Mouse (Mus musculus): ENCODE results near the gene Prdm13. TPM values are rescaled to one million over a fixed set of nuclear protein-coding genes. Genes with fewer than 3 reads are reported as not detected.

Prdm13 gene
- polyA plus RNA-seq (2016; fragmentation: Nextera tagmentation; extraction: Ambion mirVana), result not detected in 2 replicates

- Histone ChIP-seq H3K4me3 (no peak within 1 kb of the TSS), H3K9ac (no peak within 1 kb of the TSS)
These were observed at the start of gene Prdm13 for GRCm38 (mm10) chr4:21685595-21686091. Gene Prdm13 (minus strand): TSS chr4:21685963.

DNA sequence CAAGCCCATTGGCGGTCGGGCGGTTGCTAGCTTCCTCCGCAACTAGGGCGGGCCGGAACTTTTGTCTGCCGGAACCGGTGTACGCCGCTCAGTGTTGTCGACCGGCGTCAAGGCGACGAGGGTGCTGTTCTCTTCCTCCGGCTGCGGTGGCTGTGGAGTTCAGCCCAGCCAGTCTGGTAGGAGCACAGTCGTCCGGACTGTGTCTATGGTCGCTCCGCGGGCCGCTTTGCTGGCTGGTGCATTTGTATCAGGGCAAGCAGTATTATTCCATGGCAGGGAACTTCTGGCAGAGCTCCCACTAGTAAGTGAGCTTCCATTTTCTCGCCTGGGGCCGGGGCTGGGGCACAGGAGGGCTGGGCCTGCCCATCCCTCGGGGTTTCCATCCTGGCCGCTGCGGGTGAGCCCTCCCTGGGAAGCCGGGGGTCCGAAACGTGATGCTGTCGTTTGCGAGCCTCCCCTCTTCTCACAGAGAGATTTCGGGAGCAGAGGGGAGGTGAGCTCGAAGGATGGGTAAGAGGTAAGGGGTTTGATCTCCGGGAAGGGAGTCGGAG lies 41.9 kb upstream of the Prdm13 start, which contains the start of gene Ccnc:
Gene Ccnc, plus strand, starts transcription at position 87 of the 551 bp plus-strand sequence.
- H3K36me3 ChIP-seq, result peaks cover under 1% of the 10 kb centered on the region
- H3K9me3 ChIP-seq (replicated peaks), result no peaks in the 10 kb centered on the region
- peak; percentile 97 for ATAC-seq (ENCODE audit: insufficient number of reproducible peaks, low FRiP score)
- H3K4me3 ChIP-seq, result peak within 1 kb of the TSS; percentile 83
- H3K9ac ChIP-seq, result peak within 1 kb of the TSS; percentile 81
- H3K27ac ChIP-seq (ENCODE audit: poor library complexity, severe bottlenecking), result peak within 1 kb of the TSS; percentile 80
- peaks cover 3% of the 10 kb centered on the region for H3K4me1 ChIP-seq (replicated peaks)
- peak within 1 kb of the TSS; percentile 77 for H3K4me2 ChIP-seq
- WGBS, result under 1% methylated on average over 37 of the region's 37 CpGs
- no peaks in the 10 kb centered on the region for H3K27me3 ChIP-seq (replicated peaks)

More at GRCm38 (mm10) chr4:21685595-21686091, at the start of gene Prdm13:
- Histone ChIP-seq H3K4me1 (replicated peaks) (peaks cover 13% of the 10 kb centered on the region; the same call in 1 of the 2 replicates), H3K4me2 (no peak within 1 kb of the TSS), H3K27ac (ENCODE audit: poor library complexity, severe bottlenecking) (no peak within 1 kb of the TSS), H3K27me3 (replicated peaks) (peaks cover 94% of the 10 kb centered on the region), H3K36me3 (no peaks in the 10 kb centered on the region), H3K9me3 (replicated peaks) (no peaks in the 10 kb centered on the region)
- 1% methylated on average over 38 of the region's 38 CpGs for WGBS
- ATAC-seq (ENCODE audit: insufficient number of reproducible peaks, low FRiP score), result no peak

DNA sequence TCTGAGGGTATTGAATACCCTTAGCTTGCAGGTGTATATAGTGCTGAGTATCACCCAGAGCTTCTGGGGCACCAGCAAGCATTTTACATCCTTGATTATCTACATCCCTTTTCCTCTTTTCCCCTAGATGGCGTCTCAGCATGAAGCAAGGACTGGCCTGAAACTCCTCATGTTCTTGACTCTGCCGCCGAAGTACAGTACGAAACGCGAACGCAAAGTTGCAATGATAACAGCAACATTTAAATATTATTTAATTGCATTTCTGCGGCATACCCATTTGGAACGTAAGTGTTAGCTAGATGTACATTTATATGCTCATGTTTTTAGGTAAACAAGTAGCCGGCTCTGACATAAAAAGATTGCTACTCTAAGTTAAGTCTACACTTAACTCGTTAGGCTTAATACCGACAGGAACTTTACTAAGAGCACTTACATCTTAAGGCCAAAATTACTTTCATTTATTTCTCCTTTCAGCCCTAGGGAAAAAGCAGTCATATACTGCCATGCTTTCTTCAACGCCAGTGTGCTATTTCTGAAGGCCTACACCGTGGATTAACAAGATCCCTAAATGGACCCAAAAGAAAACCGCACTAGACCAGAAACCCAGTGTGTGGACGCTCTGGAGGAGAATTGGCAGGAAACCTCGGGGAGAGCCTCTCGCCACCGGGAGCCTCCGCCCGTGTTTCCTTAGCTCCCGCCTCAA lies 41.3 kb upstream of the Prdm13 start:
- Histone ChIP-seq H3K36me3 (no peaks in the 10 kb centered on the region), H3K4me1 (replicated peaks) (peaks cover 3% of the 10 kb centered on the region), H3K27ac (ENCODE audit: poor library complexity, severe bottlenecking) (peak overlapping the region; percentile 80), H3K9ac (peak overlapping the region; percentile 81), H3K27me3 (replicated peaks) (no peaks in the 10 kb centered on the region), H3K9me3 (replicated peaks) (no peaks in the 10 kb centered on the region), H3K4me3 (peak overlapping the region; percentile 83), H3K4me2 (peak overlapping the region; percentile 77)
- under 1% methylated on average over 22 of the region's 22 CpGs for WGBS
- ATAC-seq (ENCODE audit: insufficient number of reproducible peaks, low FRiP score), result peak; percentile 65

GRCm38 (mm10) chr4:21722752-21723334 lies 37.1 kb upstream of the Prdm13 start:
- H3K4me3 ChIP-seq, result no peak overlapping the region
- H3K9me3 ChIP-seq (replicated peaks), result no peaks in the 10 kb centered on the region
- H3K27ac ChIP-seq (ENCODE audit: poor library complexity, severe bottlenecking), result no peak overlapping the region
- H3K36me3 ChIP-seq, result no peaks in the 10 kb centered on the region
- H3K27me3 ChIP-seq (replicated peaks), result 0 out of 2 replicates have a peak, but pooled peaks cover 6% of the 10 kb centered on the region
- H3K4me1 ChIP-seq (replicated peaks), result no peaks in the 10 kb centered on the region
- 60% methylated on average over 7 of the region's 7 CpGs for WGBS
- H3K9ac ChIP-seq, result no peak overlapping the region
- ATAC-seq (ENCODE audit: insufficient number of reproducible peaks, low FRiP score), result no peak
- no peak overlapping the region for H3K4me2 ChIP-seq

GRCm38 (mm10) chr4:21712147-21712546 lies 26.4 kb upstream of the Prdm13 start:
- peak; percentile 67 for ATAC-seq (ENCODE audit: insufficient number of reproducible peaks, low FRiP score)
- WGBS, result 2% methylated on average over 13 of the region's 13 CpGs
- Histone ChIP-seq H3K27ac (ENCODE audit: poor library complexity, severe bottlenecking) (no peak overlapping the region), H3K4me2 (no peak overlapping the region; the same call in 1 of the 2 replicates), H3K9ac (no peak overlapping the region), H3K27me3 (replicated peaks) (peaks cover 15% of the 10 kb centered on the region; the same call in 1 of the 2 replicates), H3K9me3 (replicated peaks) (no peaks in the 10 kb centered on the region), H3K4me1 (replicated peaks) (0 out of 2 replicates have a peak, but pooled peaks cover 3% of the 10 kb centered on the region), H3K4me3 (no peak overlapping the region), H3K36me3 (no peaks in the 10 kb centered on the region)

- H3K27me3 ChIP-seq (replicated peaks), result peaks cover 16% of the 10 kb centered on the region; the same call in 1 of the 2 replicates
- WGBS, result 33% methylated on average over 1 of the region's 1 CpGs
- H3K9me3 ChIP-seq (replicated peaks), result no peaks in the 10 kb centered on the region
- H3K4me1 ChIP-seq (replicated peaks), result no peaks in the 10 kb centered on the region
- H3K27ac ChIP-seq (ENCODE audit: poor library complexity, severe bottlenecking), result no peak overlapping the region
- no peak overlapping the region for H3K4me3 ChIP-seq
- no peak overlapping the region for H3K9ac ChIP-seq
- H3K4me2 ChIP-seq, result no peak overlapping the region
- no peak for ATAC-seq (ENCODE audit: insufficient number of reproducible peaks, low FRiP score)
- no peaks in the 10 kb centered on the region for H3K36me3 ChIP-seq
These were observed 19.3 kb upstream of the Prdm13 start for GRCm38 (mm10) chr4:21705046-21705445.

- Histone ChIP-seq H3K4me2 (no peak overlapping the region), H3K9me3 (replicated peaks) (no peaks in the 10 kb centered on the region), H3K9ac (no peak overlapping the region), H3K4me3 (no peak overlapping the region), H3K27ac (ENCODE audit: poor library complexity, severe bottlenecking) (no peak overlapping the region), H3K27me3 (replicated peaks) (peaks cover 41% of the 10 kb centered on the region), H3K4me1 (replicated peaks) (no peaks in the 10 kb centered on the region), H3K36me3 (no peaks in the 10 kb centered on the region)
- no peak for ATAC-seq (ENCODE audit: insufficient number of reproducible peaks, low FRiP score)
- WGBS, result 28% methylated on average over 7 of the region's 7 CpGs
These were observed 10.0 kb upstream of the Prdm13 start for GRCm38 (mm10) chr4:21695638-21696254.

DNA sequence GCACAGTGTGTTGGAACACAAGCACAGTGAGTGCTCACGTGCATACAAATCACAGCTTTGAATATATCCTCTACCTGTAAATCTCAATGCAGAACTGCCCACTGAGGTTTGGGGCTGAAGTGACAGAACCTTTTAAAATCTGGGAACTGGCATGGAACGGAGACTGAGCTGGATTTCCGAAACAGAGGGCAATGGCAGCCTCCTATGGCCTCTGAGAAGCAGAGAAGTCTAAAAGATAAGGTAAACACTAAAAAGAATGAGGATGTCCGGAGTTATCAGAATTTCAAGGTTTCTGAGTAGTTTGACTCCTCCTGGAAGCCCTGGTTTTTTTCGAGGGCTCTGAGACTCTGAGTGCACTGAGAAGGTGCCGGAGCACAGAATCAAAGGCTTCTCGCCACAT lies 4.5 kb upstream of the Prdm13 start:
- 10% methylated on average over 7 of the region's 7 CpGs for WGBS
- Histone ChIP-seq H3K9ac (no peak overlapping the region), H3K9me3 (replicated peaks) (no peaks in the 10 kb centered on the region), H3K27ac (ENCODE audit: poor library complexity, severe bottlenecking) (no peak overlapping the region), H3K4me3 (no peak overlapping the region), H3K4me2 (no peak overlapping the region), H3K27me3 (replicated peaks) (peaks cover 86% of the 10 kb centered on the region), H3K36me3 (no peaks in the 10 kb centered on the region), H3K4me1 (replicated peaks) (peaks cover 13% of the 10 kb centered on the region; the same call in 1 of the 2 replicates)
- no peak for ATAC-seq (ENCODE audit: insufficient number of reproducible peaks, low FRiP score)

DNA sequence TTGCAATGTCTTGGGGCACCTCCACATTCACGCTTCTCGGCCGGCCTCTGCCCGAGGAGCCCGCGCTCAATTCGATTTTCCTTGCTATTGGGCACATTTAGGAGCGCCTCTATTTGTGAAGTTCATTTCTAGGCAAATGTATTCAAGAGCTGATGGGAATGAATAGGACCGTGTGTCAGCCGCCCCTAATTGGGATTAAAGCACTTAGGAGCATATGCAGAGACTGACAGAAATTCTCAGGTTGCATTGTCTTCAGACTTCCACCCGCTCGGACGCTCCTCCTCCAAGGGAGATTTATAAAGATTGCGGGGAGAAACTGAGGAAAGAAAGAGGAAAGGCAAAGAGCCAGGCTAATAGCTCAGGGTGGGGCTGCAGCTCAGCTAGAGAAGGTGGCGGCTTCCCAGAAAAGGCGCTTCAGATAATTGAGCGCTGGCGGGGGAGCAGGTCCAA lies 3.8 kb upstream of the Prdm13 start:
- no peak for ATAC-seq (ENCODE audit: insufficient number of reproducible peaks, low FRiP score)
- H3K4me3 ChIP-seq, result no peak overlapping the region
- H3K27me3 ChIP-seq (replicated peaks), result peaks cover 87% of the 10 kb centered on the region
- peak overlapping the region; percentile 94 for H3K4me2 ChIP-seq
- no peaks in the 10 kb centered on the region for H3K36me3 ChIP-seq
- no peak overlapping the region for H3K27ac ChIP-seq (ENCODE audit: poor library complexity, severe bottlenecking)
- H3K9ac ChIP-seq, result no peak overlapping the region
- under 1% methylated on average over 18 of the region's 18 CpGs for WGBS
- H3K4me1 ChIP-seq (replicated peaks), result peaks cover 13% of the 10 kb centered on the region; the same call in 1 of the 2 replicates
- H3K9me3 ChIP-seq (replicated peaks), result no peaks in the 10 kb centered on the region

DNA sequence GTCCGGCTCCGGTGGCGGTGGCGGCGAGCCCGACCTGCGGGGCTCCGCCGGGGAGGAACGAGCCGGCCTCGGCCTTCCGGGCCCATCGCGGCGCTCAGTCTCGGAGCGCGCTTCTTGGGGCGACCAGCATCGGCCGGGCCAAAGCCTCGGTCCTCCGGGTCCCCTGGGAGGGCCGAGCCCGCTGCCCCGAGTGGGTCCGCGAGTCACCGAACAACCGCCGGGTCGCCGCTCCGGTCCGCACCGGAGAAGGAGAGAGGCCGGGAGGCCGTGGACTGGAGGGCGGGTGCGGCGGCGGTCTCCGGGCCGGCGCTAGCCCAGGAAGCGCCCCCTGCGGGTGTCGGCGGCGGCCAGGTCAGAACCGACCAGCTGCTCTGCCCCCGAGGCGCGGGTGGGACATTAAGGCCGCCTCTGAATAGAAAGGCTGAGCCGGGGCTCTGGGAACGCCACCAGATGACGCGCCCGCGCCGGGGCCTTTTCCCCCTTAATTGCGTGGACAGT lies 3.0 kb upstream of the Prdm13 start:
- Histone ChIP-seq H3K27me3 (replicated peaks) (peaks cover 93% of the 10 kb centered on the region), H3K9me3 (replicated peaks) (no peaks in the 10 kb centered on the region), H3K36me3 (no peaks in the 10 kb centered on the region), H3K4me1 (replicated peaks) (peaks cover 13% of the 10 kb centered on the region; the same call in 1 of the 2 replicates), H3K4me3 (peak overlapping the region; percentile 58), H3K27ac (ENCODE audit: poor library complexity, severe bottlenecking) (no peak overlapping the region), H3K9ac (peak overlapping the region; percentile 52; the same call in 1 of the 2 replicates), H3K4me2 (peak overlapping the region; percentile 94)
- WGBS, result under 1% methylated on average over 59 of the region's 64 CpGs
- peak; percentile 61 for ATAC-seq (ENCODE audit: insufficient number of reproducible peaks, low FRiP score)
